Mouse (Mus musculus) liver, embryonic 14.5 days (tissue): Measurements from ENCODE around the gene Prrc2b. TPM values are rescaled to one million over a fixed set of nuclear protein-coding genes. Genes with fewer than 3 reads are reported as not detected.

ENCODE experiments used
- ATAC-seq: fragments of 200-750 bp; cut with Nextera tagmentation; 2 replicates; pipeline ENCODE4 v1.8.0; 2017; ENCODE audit warnings: moderate number of reproducible peaks, mild to moderate bottlenecking, moderate library complexity; ENCODE audit not compliant: insufficient read depth
- DNase-seq, 3 experiments: peaks; one replicate each; pipeline ENCODE4 v3.0.0-alpha.2; 2012 to 2013; ENCODE audit warnings: low read depth in 3 of 3, low spot score in 3 of 3
- H3K27ac ChIP-seq: fragments of 300-500 bp; sonication (generic); 2 replicates; pipeline ENCODE4 v1.5.1; 2014; ENCODE audit warnings: moderate library complexity, mild to moderate bottlenecking, control low read depth, inconsistent platforms
- H3K27me3 ChIP-seq: fragments of 300-500 bp; sonication (generic); 2 replicates; pipeline ENCODE4 v1.6.1; 2014; ENCODE audit warnings: mild to moderate bottlenecking, low read length, moderate library complexity; ENCODE audit not compliant: control insufficient read depth, insufficient read depth
- H3K36me3 ChIP-seq: fragments of 300-500 bp; sonication (generic); replicated peaks from 2 replicates; pipeline ENCODE4 v1.6.1; 2014; ENCODE audit warnings: low read depth; ENCODE audit not compliant: control insufficient read depth, insufficient read depth
- H3K4me1 ChIP-seq, 2 experiments: fragments of 200-500 bp in 1 of 2; fragments of 300-500 bp in 1 of 2; sonication (generic) in 1 of 2; replicated peaks; 2 replicates each; pipeline ENCODE4 v1.6.1; 2012 to 2014; ENCODE audit warnings: antibody characterized with exemption in 1 of 2, inconsistent platforms in 1 of 2, low read length in 1 of 2; ENCODE audit not compliant: control insufficient read depth in 2 of 2, insufficient read depth in 2 of 2
- H3K4me2 ChIP-seq: fragments of 300-500 bp; sonication (generic); 2 replicates; pipeline ENCODE4 v1.6.1; 2014; ENCODE audit warnings: low read depth, mild to moderate bottlenecking, control low read depth, moderate library complexity
- H3K4me3 ChIP-seq, 2 experiments: fragments of 200-500 bp in 1 of 2; fragments of 300-500 bp in 1 of 2; sonication (generic) in 1 of 2; 2 replicates each; pipeline ENCODE4 v1.5.1; 2012 to 2014; ENCODE audit warnings: low read depth in 2 of 2, low read length in 2 of 2, mild to moderate bottlenecking in 2 of 2, control low read depth in 1 of 2, inconsistent platforms in 1 of 2, moderate library complexity in 1 of 2; ENCODE audit not compliant: insufficient read depth in 1 of 2
- H3K9ac ChIP-seq: fragments of 300-500 bp; sonication (generic); replicated peaks from 2 replicates; pipeline ENCODE4 v1.6.1; 2014; ENCODE audit warnings: mild to moderate bottlenecking, control low read depth, moderate library complexity
- H3K9me3 ChIP-seq: fragments of 300-500 bp; sonication (generic); 2 replicates; pipeline ENCODE4 v1.6.1; 2016; ENCODE audit warnings: low read length, mixed read lengths; ENCODE audit not compliant: control insufficient read depth
- CTCF ChIP-seq: IDR thresholded peaks from 2 replicates; pipeline ENCODE4 v1.5.1; 2016; ENCODE audit warnings: antibody characterized with exemption, low read depth, control low read depth
- EP300 ChIP-seq: IDR thresholded peaks from 2 replicates; pipeline ENCODE4 v1.6.1; 2016; ENCODE audit warnings: antibody characterized with exemption, low read depth
- WGBS: fragments of 180-500 bp; shearing (Covaris S2); extraction: QIAGEN DNeasy Blood & Tissue Kit; methylation state at CpG from one replicate; pipeline ENCODE4 v1.1.7; 2014; ENCODE audit not compliant: insufficient replicate concordance; 5-methylcytosine and 5-hydroxymethylcytosine counted together
- polyA plus RNA-seq, 2 experiments: library from polyadenylated mRNA; depleted of rRNA in 1 of 2; stranded (reverse) in 1 of 2; unstranded in 1 of 2; fragments of >200 nt; fragmentation: Nextera tagmentation in 1 of 2; extraction: Ambion mirVana in 1 of 2; gene quantifications; 2 replicates each; pipeline versions ENCODE4 v1.2.1 to v1.2.3; 2012 to 2014

Gene Prrc2b
- polyA plus RNA-seq, 2 experiments = 6.2 to 7.6 TPM

DNA sequence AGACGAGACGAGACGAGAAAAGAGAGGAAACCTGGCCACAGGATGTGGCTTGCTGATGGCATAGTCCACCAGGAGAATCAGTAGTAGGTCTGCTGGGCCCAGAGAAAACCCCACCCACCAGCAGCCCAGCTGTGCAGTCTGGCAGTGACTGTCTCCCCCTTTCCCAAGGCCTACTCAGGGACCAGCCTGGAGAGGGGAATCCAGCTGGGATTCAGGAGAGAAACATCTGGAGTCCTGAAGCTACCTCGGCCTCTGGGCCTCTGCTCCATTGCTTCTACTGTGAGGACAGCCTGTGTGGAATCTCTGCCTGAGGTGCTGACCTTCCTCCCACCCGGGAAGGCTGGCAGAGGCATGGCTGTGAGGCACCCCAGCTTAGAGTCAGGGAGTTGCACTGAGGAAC lies 29.7 kb upstream of the Prrc2b start:
- no peaks in the 10 kb centered on the region for H3K27me3 ChIP-seq
- peak overlapping the region; percentile 61 for H3K27ac ChIP-seq
- H3K4me1 ChIP-seq = peaks cover 25 to 36% of the 10 kb centered on the region in 2 experiments
- H3K4me2 ChIP-seq = peak overlapping the region; percentile 25
- no peak for TF ChIP-seq CTCF
- no peak for TF ChIP-seq EP300
- no peak for DNase-seq
- 31% methylated on average over 5 of the region's 5 CpGs for WGBS
- H3K36me3 ChIP-seq = no peaks in the 10 kb centered on the region
- H3K9me3 ChIP-seq = no peaks in the 10 kb centered on the region
- H3K4me3 ChIP-seq = no peak overlapping the region; a peak in 1 of 4 replicates
- peak overlapping the region; percentile 34 for H3K9ac ChIP-seq
- ATAC-seq = peak; percentile 24; the same call in 1 of the 2 replicates

DNA sequence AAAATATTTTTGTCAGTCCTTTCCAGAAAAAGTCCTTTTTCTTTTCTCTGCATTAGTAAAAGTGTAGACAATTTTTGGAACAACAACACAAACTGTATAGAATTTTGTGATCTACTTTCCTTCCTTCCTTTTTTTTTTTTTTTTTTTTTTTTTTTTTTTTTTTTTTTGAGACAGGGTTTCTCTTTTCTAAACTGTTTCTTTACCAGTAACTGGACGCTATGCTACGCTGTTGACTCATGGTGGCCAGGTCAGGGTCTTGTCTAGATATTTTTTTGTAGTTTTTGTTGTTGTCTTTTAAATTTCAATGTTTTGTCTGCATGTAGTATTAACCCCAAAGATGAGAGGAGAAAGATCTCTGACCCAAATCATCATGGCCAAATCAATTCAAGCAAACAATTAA lies 29.1 kb upstream of the Prrc2b start:
- no peaks in the 10 kb centered on the region for H3K36me3 ChIP-seq
- DNase-seq (no peak), ATAC-seq (no peak)
- peaks cover 27 to 35% of the 10 kb centered on the region in 2 experiments for H3K4me1 ChIP-seq
- no peaks in the 10 kb centered on the region for H3K27me3 ChIP-seq
- H3K9me3 ChIP-seq = no peaks in the 10 kb centered on the region
- H3K27ac ChIP-seq = no peak overlapping the region
- H3K4me3 ChIP-seq = no peak overlapping the region
- TF ChIP-seq EP300 = no peak
- no peak for TF ChIP-seq CTCF
- H3K4me2 ChIP-seq = no peak overlapping the region
- H3K9ac ChIP-seq = no peak overlapping the region
- WGBS = 78% methylated on average over 2 of the region's 2 CpGs

DNA sequence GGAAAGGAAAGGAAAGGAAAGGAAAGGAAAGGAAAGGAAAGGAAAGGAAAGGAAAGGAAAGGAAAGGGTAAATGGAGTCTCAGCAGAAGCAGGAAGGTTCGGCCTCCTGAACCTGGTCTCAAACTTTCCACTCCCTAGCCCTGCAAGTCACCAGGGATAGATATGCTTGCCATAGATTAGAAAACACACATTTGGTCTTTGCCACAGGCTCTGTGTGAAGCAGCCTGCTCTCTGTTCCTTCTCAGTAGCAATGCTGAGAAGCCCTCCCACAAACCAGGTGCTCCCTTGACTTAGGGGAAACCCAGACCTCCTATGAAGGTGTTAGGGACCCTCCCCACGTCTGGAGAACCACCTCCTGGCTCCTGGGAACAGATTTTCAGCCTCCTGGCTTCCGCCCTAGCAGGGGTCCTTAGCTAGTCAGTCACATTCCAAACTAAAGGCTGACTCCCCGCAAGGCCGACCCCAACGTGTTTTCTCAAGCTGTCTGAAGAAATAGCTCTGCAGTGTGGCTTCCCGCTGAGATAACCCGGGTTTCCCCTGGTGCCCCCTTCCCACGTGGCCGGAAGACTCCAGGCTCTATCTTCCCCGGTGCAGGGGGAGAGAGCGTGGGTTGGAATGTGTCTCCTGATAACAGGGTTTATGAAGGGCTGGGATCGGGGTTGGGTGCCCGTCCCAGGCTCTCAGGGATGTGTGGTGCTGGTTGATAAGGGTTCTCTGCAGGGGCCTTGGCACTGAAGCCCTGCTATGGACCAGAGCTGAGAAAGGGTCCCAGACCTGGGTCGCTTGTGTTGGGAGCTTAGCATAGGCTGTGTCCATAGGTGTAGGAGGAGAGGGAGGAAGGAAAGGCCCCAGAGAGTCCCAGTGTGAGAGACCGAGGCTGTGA lies 23.0 kb upstream of the Prrc2b start:
- TF ChIP-seq CTCF (no peak), EP300 (peak; percentile 98)
- WGBS = 5% methylated on average over 16 of the region's 16 CpGs
- H3K27me3 ChIP-seq = no peaks in the 10 kb centered on the region
- H3K36me3 ChIP-seq = no peaks in the 10 kb centered on the region
- peak overlapping the region; percentile 98 for H3K4me2 ChIP-seq
- H3K27ac ChIP-seq = peak overlapping the region; percentile 100
- H3K9ac ChIP-seq = peak overlapping the region; percentile 94
- no peaks in the 10 kb centered on the region for H3K9me3 ChIP-seq
- H3K4me3 ChIP-seq = peak overlapping the region; percentile 41 to 53
- H3K4me1 ChIP-seq = peaks cover 72 to 76% of the 10 kb centered on the region in 2 experiments
- DNase-seq (peak; percentile 98), ATAC-seq (peak; percentile 95)

DNA sequence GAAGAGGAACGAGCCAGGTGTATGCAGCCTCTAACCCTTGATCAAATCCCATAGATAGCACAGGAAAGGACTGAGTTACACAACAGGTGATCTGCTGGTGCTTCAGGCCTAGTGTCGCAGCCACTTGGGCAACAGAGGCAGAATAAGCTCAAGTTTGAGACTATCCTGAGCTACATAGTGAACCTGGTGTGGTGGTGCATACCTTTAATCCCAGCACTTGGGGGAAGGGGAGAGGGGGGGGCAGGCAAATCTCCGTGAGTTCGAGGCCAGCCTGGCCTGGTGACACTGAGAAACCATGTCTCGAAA lies 22.4 kb upstream of the Prrc2b start:
- TF ChIP-seq CTCF (no peak), EP300 (no peak)
- Histone ChIP-seq H3K36me3 (no peaks in the 10 kb centered on the region), H3K9me3 (no peaks in the 10 kb centered on the region), H3K27me3 (no peaks in the 10 kb centered on the region), H3K27ac (peak overlapping the region; percentile 100), H3K4me3 (peak overlapping the region; percentile 26 to 53; a peak in 3 of 4 replicates), H3K9ac (peak overlapping the region; percentile 65), H3K4me2 (peak overlapping the region; percentile 98), H3K4me1 (peaks cover 74 to 81% of the 10 kb centered on the region in 2 experiments)
- ATAC-seq = peak; percentile 68
- DNase-seq = peak in 1 of 3 experiments; percentile 51
- 28% methylated on average over 5 of the region's 5 CpGs for WGBS

DNA sequence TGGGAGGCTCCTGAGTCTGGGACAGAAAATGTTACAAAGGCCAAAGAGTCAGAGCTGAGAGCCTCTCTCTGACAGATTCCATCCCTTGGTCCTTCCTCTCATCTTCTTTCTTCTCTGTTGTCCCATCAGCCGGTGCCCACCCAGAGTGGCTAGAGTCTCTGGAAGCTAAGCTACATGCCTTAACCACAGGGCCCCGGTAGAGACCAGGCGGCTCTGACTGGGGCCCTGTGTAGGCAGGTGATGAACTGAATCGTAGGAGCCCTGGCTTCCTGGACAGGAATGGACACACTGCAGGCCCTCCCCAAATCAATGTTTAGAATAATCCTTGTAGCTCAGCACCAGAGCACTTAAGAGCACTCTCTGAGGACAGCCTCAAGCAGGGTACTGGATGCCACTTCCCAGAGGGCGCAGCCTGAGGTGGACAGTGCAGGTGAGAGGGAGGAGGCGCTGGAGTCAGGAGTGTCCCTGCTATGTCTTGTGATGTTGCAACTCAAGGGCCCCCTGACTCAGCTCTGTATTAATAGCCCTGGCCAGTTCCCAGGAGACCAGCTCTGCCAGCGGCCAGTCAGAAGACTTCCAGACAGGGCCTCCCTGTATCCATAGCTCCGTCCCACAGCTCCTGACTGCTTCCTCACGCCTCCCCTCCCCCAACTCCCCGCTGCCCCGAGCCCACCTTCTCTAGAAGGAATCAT lies 21.4 kb upstream of the Prrc2b start:
- peak overlapping the region; percentile 100 for H3K27ac ChIP-seq

More for the DNA sequence above, 21.4 kb upstream of the Prrc2b start:
- WGBS = 59% methylated on average over 11 of the region's 11 CpGs
- Histone ChIP-seq H3K27me3 (no peaks in the 10 kb centered on the region), H3K9ac (peak overlapping the region; percentile 51), H3K4me3 (no peak overlapping the region), H3K4me1 (peaks cover 71 to 77% of the 10 kb centered on the region in 2 experiments), H3K9me3 (no peaks in the 10 kb centered on the region), H3K36me3 (no peaks in the 10 kb centered on the region), H3K4me2 (no peak overlapping the region)
- no peak for DNase-seq
- TF ChIP-seq CTCF (no peak), EP300 (no peak)
- ATAC-seq = no peak
